Mouse (Mus musculus) forebrain, embryonic 13.5 days (tissue): ENCODE measurements around the gene Rrp7a. TPM values are rescaled to one million over a fixed set of nuclear protein-coding genes. Genes with fewer than 3 reads are reported as not detected.
A peak's percentile ranks its signal among the peaks of the same experiment; 100 is the strongest.

Experiments used
- ATAC-seq: fragments of 200-750 bp; cut with Nextera tagmentation; 2 replicates; pipeline ENCODE4 v1.8.0; 2017
- H3K27ac ChIP-seq: fragments of 300-500 bp; sonication (generic); 2 replicates; pipeline ENCODE4 v1.5.1; 2015; ENCODE audit warnings: inconsistent platforms, mild to moderate bottlenecking, moderate library complexity
- H3K27me3 ChIP-seq: fragments of 300-500 bp; sonication (generic); 2 replicates; pipeline ENCODE4 v1.6.1; 2015; ENCODE audit warnings: mild to moderate bottlenecking, inconsistent platforms
- H3K36me3 ChIP-seq: fragments of 300-500 bp; sonication (generic); 2 replicates; pipeline ENCODE4 v1.6.1; 2015; ENCODE audit warnings: mild to moderate bottlenecking, inconsistent platforms; ENCODE audit not compliant: poor library complexity, severe bottlenecking
- H3K4me1 ChIP-seq: fragments of 300-500 bp; sonication (generic); 2 replicates; pipeline ENCODE4 v1.6.1; 2015; ENCODE audit warnings: inconsistent platforms
- H3K4me2 ChIP-seq: fragments of 300-500 bp; sonication (generic); 2 replicates; pipeline ENCODE4 v1.6.1; 2015; ENCODE audit warnings: inconsistent platforms, mild to moderate bottlenecking, moderate library complexity
- H3K4me3 ChIP-seq: fragments of 300-500 bp; sonication (generic); 2 replicates; pipeline ENCODE4 v1.5.1; 2015; ENCODE audit warnings: mild to moderate bottlenecking, inconsistent platforms
- H3K9ac ChIP-seq: fragments of 300-500 bp; sonication (generic); 2 replicates; pipeline ENCODE4 v1.6.1; 2015; ENCODE audit warnings: mild to moderate bottlenecking, inconsistent platforms
- H3K9me3 ChIP-seq: fragments of 300-500 bp; sonication (generic); replicated peaks from 2 replicates; pipeline ENCODE4 v1.6.1; 2016; ENCODE audit warnings: inconsistent platforms
- WGBS: fragments of 180-500 bp; shearing (Covaris S2); methylation state at CpG from one replicate; pipeline ENCODE4 v1.1.7; 2015; 5-methylcytosine and 5-hydroxymethylcytosine counted together
- polyA plus RNA-seq: library from polyadenylated mRNA; unstranded; fragments of >200 nt; fragmentation: Nextera tagmentation; extraction: Ambion mirVana; gene quantifications from 2 replicates; pipeline ENCODE4 v1.2.1, GENCODE M21; 2015

The Rrp7a gene
- polyA plus RNA-seq, 1 experiment from 2014 or later, result 64.2 TPM

DNA sequence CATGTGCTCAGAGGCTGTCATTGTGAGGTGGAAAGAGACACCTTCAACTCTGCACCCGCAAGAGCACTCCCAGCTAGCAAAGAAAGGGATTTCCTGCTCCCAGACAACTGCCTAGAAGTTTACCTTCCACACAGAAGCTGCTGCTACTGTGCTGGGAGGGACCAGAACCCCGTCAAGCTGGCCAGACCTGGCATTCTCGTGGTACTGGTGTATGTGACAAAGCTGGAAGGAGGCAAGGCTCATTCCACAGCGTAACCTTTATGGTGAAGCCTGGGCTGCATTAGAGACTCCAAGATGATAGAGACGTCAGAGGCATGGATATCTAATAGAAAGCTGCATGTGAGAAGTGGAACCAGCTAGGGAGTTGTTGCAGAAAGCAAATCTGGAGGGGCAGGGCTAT lies 2.0 kb upstream of the Rrp7a start:
- H3K4me3 ChIP-seq, result no peak overlapping the region
- H3K27ac ChIP-seq, result no peak overlapping the region
- no peak overlapping the region for H3K9ac ChIP-seq
- H3K27me3 ChIP-seq, result no peaks in the 10 kb centered on the region
- ATAC-seq, result no peak
- 70% methylated on average over 5 of the region's 5 CpGs for WGBS
- no peaks in the 10 kb centered on the region for H3K9me3 ChIP-seq
- H3K4me1 ChIP-seq, result peaks cover 14% of the 10 kb centered on the region
- H3K4me2 ChIP-seq, result no peak overlapping the region
- H3K36me3 ChIP-seq, result peaks cover 54% of the 10 kb centered on the region

DNA sequence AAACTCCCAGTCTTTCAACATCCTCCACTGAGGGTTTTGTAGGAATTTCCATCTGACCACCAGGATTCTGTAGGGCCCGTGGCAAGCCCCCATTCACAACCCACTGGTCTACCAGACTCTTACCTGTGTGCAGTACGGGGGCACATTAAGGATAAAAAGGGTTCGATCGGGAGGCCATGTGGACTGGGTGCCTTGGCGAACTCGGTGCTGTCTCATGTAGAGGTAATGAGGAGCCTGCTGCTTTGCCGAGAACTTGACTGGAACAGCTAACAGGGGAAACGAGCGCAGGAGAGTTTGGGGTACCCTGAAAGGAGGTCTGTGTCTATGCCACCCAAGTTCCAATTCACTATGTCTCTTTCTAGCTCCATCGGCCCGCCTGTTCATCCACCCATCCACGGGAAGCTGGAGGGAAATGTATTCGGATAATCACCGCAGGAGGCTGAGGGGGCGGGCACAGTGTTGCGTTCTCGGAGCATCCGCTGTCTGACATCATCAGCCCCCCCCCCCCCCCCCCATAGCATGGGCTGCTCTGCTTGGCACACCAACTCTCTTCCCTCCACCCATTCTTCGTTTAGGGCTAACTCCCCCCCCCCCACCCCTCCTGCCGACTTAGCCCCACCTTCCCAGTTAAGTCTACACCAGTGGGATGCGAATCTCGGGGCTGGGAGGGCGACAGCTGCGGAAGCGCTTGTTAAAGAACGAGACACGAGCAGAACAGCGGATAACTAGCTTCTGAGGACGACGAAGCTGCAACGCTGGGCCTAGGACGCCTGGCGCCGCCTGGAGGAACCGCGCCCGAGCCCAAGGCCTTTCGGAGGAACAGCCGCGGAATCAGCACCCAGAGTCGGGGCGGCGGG lies 664 bp downstream of the Rrp7a start:
- Histone ChIP-seq H3K4me3 (peak overlapping the region; percentile 86), H3K27ac (peak overlapping the region; percentile 90), H3K9ac (peak overlapping the region; percentile 73), H3K9me3 (no peaks in the 10 kb centered on the region), H3K4me2 (peak overlapping the region; percentile 82), H3K4me1 (peaks cover 26% of the 10 kb centered on the region), H3K27me3 (no peaks in the 10 kb centered on the region), H3K36me3 (peaks cover 50% of the 10 kb centered on the region)
- peak; percentile 53 for ATAC-seq
- WGBS, result 3% methylated on average over 39 of the region's 43 CpGs

DNA sequence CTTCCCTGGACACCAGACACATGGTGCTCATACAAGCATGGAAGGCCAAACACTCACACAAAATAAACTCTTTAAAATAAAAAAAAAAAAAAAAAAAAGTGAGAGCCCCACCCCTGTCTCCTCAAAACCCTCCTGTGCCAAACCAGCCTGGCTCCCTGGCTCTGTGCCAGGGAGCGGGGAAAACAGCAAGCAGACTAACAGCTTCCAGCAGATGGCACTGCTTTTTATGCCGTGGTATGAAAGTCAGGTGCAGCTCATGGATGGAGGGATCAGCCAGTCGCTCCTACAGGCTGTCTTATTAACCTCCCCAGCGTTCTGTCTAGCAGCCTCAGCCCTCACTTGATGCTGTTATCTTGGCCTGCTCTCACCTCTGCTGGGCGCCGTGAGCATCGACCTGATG lies 4.2 kb downstream of the Rrp7a start:
- no peak for ATAC-seq
- Histone ChIP-seq H3K27ac (no peak overlapping the region), H3K36me3 (peaks cover 63% of the 10 kb centered on the region), H3K4me3 (no peak overlapping the region), H3K27me3 (no peaks in the 10 kb centered on the region), H3K4me1 (peaks cover 36% of the 10 kb centered on the region), H3K9ac (no peak overlapping the region), H3K4me2 (no peak overlapping the region), H3K9me3 (no peaks in the 10 kb centered on the region)
- 55% methylated on average over 7 of the region's 7 CpGs for WGBS

DNA sequence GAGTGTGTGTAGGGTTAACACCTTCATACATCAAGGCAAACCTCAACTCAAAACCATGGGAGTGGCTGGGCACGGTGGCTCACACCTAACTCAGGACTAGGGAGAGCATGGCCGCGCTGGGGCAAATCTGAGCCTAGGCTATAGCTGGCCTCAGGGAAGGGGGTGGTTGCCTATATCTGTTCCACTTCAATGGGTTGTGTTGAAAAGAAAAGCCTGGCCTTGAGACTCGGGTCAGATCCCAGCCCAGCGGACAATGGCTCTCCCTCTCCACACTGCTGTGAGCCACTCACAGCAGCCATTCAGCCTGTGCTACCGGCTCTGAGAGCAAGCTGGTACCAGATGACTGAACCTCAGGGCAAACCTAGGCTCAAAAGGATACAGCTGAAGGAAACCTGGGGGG lies 7.5 kb downstream of the Rrp7a start:
- Histone ChIP-seq H3K9me3 (no peaks in the 10 kb centered on the region), H3K4me1 (peaks cover 35% of the 10 kb centered on the region), H3K9ac (no peak overlapping the region), H3K27me3 (no peaks in the 10 kb centered on the region), H3K4me2 (no peak overlapping the region), H3K36me3 (peaks cover 58% of the 10 kb centered on the region), H3K27ac (no peak overlapping the region), H3K4me3 (no peak overlapping the region)
- WGBS, result 36% methylated on average over 6 of the region's 6 CpGs
- no peak for ATAC-seq

DNA sequence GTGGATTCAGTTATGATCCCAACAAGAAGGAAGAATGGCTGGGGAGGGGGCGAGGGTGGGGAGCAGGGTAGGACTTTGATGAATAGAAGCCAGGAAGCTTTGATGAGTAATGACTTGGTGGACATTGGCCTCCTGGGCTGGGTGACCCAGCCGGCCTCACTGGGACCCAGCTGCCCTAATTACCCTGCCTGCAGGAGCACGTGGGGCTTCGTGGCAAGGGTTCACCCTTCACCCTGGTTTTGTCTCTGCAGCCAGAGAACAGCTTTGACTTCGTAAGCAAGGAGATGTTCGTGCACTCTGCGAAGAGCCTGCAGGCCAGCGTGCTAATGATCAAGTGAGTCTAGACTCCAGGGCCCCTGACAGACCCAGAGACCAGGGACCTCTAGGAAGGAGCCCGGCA lies 8.5 kb downstream of the Rrp7a start:
- H3K9ac ChIP-seq, result no peak overlapping the region
- no peaks in the 10 kb centered on the region for H3K9me3 ChIP-seq
- H3K27ac ChIP-seq, result no peak overlapping the region
- H3K4me2 ChIP-seq, result no peak overlapping the region
- H3K27me3 ChIP-seq, result no peaks in the 10 kb centered on the region
- 80% methylated on average over 9 of the region's 9 CpGs for WGBS
- no peak for ATAC-seq
- no peak overlapping the region for H3K4me3 ChIP-seq
- peaks cover 49% of the 10 kb centered on the region for H3K36me3 ChIP-seq
- H3K4me1 ChIP-seq, result peaks cover 34% of the 10 kb centered on the region

DNA sequence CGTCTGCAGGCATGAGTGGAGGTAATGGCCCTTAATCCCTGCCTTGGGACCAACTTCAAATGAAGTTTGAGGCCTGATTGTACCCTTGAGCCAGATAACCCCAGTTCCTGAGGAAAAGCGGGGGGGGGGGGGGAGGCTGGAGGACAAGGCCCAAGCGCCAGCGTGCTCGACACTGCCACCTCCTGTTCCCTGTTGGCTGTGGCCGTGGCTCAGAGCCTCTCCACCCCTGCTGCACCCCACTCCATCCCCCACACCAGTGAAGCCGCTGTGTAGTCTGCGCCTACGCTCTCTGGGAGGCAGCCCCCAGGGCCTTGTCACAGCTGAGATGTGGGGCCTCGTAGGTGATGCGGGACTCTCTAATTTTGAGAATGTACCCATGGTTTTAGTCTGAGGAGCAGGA lies 9.7 kb downstream of the Rrp7a start:
- Histone ChIP-seq H3K36me3 (peaks cover 40% of the 10 kb centered on the region), H3K4me2 (no peak overlapping the region), H3K27me3 (no peaks in the 10 kb centered on the region), H3K9me3 (no peaks in the 10 kb centered on the region), H3K4me3 (no peak overlapping the region), H3K4me1 (peaks cover 22% of the 10 kb centered on the region), H3K27ac (no peak overlapping the region), H3K9ac (0 out of 2 replicates have a peak overlapping the region, but pooled peaks have one; percentile 43)
- peak; percentile 77 for ATAC-seq
- WGBS, result 17% methylated on average over 6 of the region's 11 CpGs

DNA sequence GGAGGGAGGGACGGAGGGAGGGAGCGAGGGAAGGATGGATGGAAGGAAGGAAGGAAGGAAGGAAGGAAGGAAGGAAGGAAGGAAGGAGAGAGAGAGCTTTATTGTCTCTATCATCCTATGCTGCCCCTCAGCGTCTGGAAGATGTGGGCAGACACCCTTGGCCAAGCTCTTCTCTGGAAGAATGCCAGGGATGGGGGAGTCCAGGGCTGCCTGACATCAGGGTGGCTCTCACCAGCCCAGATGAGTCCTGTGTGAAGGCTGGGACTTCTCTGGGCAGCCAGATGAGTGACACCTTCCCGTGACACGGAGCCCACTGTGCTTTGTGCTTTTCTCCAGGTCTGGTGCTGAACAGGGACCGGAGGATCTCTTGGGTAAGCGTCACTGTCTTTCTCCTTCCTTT lies 10.7 kb downstream of the Rrp7a start:
- peaks cover 30% of the 10 kb centered on the region for H3K36me3 ChIP-seq
- no peak for ATAC-seq
- WGBS, result 91% methylated on average over 7 of the region's 7 CpGs
- no peaks in the 10 kb centered on the region for H3K9me3 ChIP-seq
- no peak overlapping the region for H3K9ac ChIP-seq
- no peak overlapping the region for H3K4me3 ChIP-seq
- no peaks in the 10 kb centered on the region for H3K27me3 ChIP-seq
- H3K4me1 ChIP-seq, result peaks cover 22% of the 10 kb centered on the region
- H3K27ac ChIP-seq, result no peak overlapping the region
- H3K4me2 ChIP-seq, result no peak overlapping the region

DNA sequence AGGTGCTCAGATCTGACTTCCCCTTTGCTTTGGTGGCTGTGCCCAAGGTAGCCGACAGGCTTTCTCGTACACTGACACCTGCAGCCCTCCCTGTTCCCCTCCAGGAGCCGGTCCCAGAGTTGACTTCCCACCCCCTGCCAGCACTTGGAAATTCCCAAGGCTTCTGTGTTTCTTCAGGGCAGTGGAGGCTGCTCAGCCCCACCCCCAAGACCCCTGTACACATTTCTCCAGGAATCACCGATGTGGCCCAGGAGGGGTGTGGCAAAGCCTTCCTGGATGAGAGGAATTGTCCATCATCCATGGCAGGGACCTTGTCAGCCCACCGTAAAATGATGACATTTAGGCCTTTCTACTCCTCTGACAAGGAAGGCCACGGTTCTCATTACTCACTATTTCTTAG lies 11.3 kb downstream of the Rrp7a start:
- no peaks in the 10 kb centered on the region for H3K27me3 ChIP-seq
- peaks cover 24% of the 10 kb centered on the region for H3K36me3 ChIP-seq
- no peak overlapping the region for H3K9ac ChIP-seq
- WGBS, result 61% methylated on average over 6 of the region's 6 CpGs
- ATAC-seq, result no peak
- peaks cover 22% of the 10 kb centered on the region for H3K4me1 ChIP-seq
- no peak overlapping the region for H3K27ac ChIP-seq
- no peak overlapping the region for H3K4me3 ChIP-seq
- no peaks in the 10 kb centered on the region for H3K9me3 ChIP-seq
- H3K4me2 ChIP-seq, result no peak overlapping the region

DNA sequence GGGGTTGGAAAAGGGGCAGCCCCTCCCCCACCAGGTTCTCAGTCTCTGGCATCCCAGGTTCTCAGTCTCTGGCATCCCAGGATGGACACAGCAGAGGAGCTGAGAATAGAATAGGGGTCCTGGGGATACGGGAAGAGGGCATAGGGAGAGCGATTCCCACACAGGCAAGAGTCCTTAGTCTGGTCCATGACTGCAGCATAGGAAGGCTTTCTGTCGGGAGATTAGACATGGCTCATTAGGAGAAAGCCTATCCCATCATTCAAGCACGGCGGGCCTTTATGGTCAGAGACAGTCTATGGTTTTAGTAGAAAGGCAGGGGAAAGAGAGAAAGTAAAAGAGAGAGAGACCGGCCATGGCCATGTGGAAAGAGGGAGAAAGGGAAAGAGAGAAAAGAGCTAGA lies 14.8 kb downstream of the Rrp7a start:
- H3K4me2 ChIP-seq, result no peak overlapping the region
- WGBS, result 39% methylated on average over 6 of the region's 6 CpGs
- no peak overlapping the region for H3K4me3 ChIP-seq
- H3K36me3 ChIP-seq, result no peaks in the 10 kb centered on the region
- no peak overlapping the region for H3K27ac ChIP-seq
- peaks cover 7% of the 10 kb centered on the region; the same call in 1 of the 2 replicates for H3K4me1 ChIP-seq
- H3K9ac ChIP-seq, result no peak overlapping the region
- H3K27me3 ChIP-seq, result no peaks in the 10 kb centered on the region
- H3K9me3 ChIP-seq, result no peaks in the 10 kb centered on the region
- no peak for ATAC-seq

DNA sequence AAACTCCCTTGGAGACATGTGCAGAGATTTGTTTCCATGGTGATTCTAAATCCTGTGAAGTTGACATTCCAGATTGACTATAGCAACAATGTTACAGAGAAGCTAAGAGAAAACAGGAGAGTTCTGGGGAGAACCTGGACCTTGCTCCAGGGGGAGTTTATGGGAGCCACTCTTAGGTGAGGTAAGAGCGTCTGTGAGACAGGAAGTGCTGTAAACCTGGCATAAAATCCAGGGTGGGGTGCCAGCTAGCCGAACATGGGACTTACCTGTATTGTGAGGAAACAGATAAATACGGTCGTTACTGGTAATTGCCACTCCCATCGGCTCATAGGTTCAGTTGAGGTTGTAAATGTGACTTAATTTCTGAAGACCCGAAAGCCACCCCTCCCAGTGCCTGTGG lies 16.2 kb downstream of the Rrp7a start:
- Histone ChIP-seq H3K27me3 (no peaks in the 10 kb centered on the region), H3K4me3 (no peak overlapping the region), H3K4me2 (no peak overlapping the region), H3K36me3 (no peaks in the 10 kb centered on the region), H3K9me3 (no peaks in the 10 kb centered on the region), H3K27ac (no peak overlapping the region), H3K4me1 (peaks cover 6% of the 10 kb centered on the region; the same call in 1 of the 2 replicates), H3K9ac (0 out of 2 replicates have a peak overlapping the region, but pooled peaks have one; percentile 30)
- WGBS, result 76% methylated on average over 6 of the region's 6 CpGs
- ATAC-seq, result no peak

DNA sequence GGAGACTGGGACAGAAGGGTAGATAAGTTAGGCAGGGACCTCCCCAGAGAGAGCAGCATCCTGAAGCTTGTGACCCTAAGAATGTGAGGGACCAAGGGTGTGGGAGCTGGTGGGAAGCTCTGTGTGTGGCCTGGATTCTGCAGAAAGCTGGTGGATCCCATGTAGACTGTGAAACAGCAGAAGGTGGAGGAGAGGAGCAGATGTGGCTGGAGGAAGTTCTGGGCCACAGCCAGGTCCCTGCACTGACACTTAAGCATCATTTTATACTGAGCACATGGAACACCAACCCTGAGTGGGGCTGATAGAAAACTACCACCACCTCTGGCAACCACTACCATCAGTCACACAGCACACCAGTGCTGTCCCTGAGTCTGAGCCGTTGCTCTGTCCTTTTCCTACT lies 19.5 kb downstream of the Rrp7a start:
- Histone ChIP-seq H3K4me2 (no peak overlapping the region), H3K36me3 (no peaks in the 10 kb centered on the region), H3K4me1 (peaks cover 18% of the 10 kb centered on the region), H3K27me3 (peaks cover 9% of the 10 kb centered on the region), H3K9ac (no peak overlapping the region), H3K27ac (no peak overlapping the region), H3K4me3 (no peak overlapping the region), H3K9me3 (no peaks in the 10 kb centered on the region)
- 20% methylated on average over 1 of the region's 1 CpGs for WGBS
- ATAC-seq, result no peak

DNA sequence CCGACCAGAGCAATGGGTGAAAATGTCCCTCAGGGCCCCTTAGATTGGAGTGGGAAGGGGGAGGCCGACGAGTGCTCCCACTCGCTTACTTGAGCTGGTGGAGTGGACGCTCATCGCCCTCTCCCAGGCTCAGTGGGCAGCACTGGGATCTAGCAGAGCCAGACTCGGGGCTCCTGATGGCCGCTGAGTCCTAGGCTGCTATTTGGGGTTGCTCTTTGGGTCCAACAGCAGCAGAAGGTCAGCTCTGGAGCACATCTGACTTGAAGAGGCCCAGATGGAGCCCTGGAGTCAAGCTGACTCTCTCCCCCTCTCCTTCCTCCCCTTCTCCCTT lies 22.3 kb downstream of the Rrp7a start:
- peaks cover 18% of the 10 kb centered on the region for H3K4me1 ChIP-seq
- H3K9ac ChIP-seq, result peak overlapping the region; percentile 68
- peak; percentile 57 for ATAC-seq
- H3K27me3 ChIP-seq, result peaks cover 13% of the 10 kb centered on the region
- no peaks in the 10 kb centered on the region for H3K36me3 ChIP-seq
- 2% methylated on average over 8 of the region's 8 CpGs for WGBS
- no peaks in the 10 kb centered on the region for H3K9me3 ChIP-seq
- no peak overlapping the region for H3K27ac ChIP-seq
- peak overlapping the region; percentile 43 for H3K4me3 ChIP-seq
- peak overlapping the region; percentile 76 for H3K4me2 ChIP-seq
